Mouse (Mus musculus) myocyte (in vitro differentiated cells): Measurements from ENCODE around the gene Hs3st5. TPM values are rescaled to one million over a fixed set of nuclear protein-coding genes. Genes with fewer than 3 reads are reported as not detected.

Source experiments
- H3K27me3 ChIP-seq: one replicate; pipeline ENCODE4 v1.6.1; 2011; ENCODE audit not compliant: control insufficient read depth, insufficient read depth, insufficient read length
- H3K36me3 ChIP-seq: one replicate; pipeline ENCODE4 v1.6.1; 2011; ENCODE audit not compliant: control insufficient read depth, insufficient read depth
- H3K4me2 ChIP-seq: one replicate; pipeline ENCODE4 v1.6.1; 2011; ENCODE audit warnings: low read depth, control low read depth
- H3K4me3 ChIP-seq: one replicate; pipeline ENCODE4 v1.5.1; 2011; ENCODE audit warnings: mild to moderate bottlenecking, control low read depth, moderate library complexity
- H3K79me2 ChIP-seq: one replicate; pipeline ENCODE4 v1.6.1; 2011; ENCODE audit not compliant: control insufficient read depth, insufficient read depth
- H3ac ChIP-seq: one replicate; pipeline ENCODE4 v1.6.1; 2011; ENCODE audit not compliant: control insufficient read depth, insufficient read length
- CEBPB ChIP-seq: IDR thresholded peaks from 2 replicates; pipeline ENCODE4 v1.6.1; 2011; ENCODE audit warnings: mild to moderate bottlenecking, moderate library complexity; ENCODE audit not compliant: poor library complexity, insufficient read depth, severe bottlenecking
- E2F4 ChIP-seq: IDR thresholded peaks from one replicate; pipeline ENCODE4 v1.6.1; 2011; ENCODE audit warnings: mild to moderate bottlenecking, control low read depth, moderate library complexity; ENCODE audit not compliant: insufficient read depth
- MAX ChIP-seq: IDR thresholded peaks from one replicate; pipeline ENCODE4 v1.6.1; 2011; ENCODE audit warnings: low read depth, mild to moderate bottlenecking, control low read depth
- MYOD1 ChIP-seq, 3 experiments: IDR thresholded peaks; one replicate each; pipeline ENCODE4 v1.6.1; 2011; ENCODE audit warnings: control low read depth in 2 of 3, low read depth in 2 of 3, mild to moderate bottlenecking in 2 of 3, moderate library complexity in 1 of 3; ENCODE audit not compliant: insufficient read length in 2 of 3, control insufficient read depth in 1 of 3
- MYOG ChIP-seq, 3 experiments: IDR thresholded peaks; one replicate each; pipeline ENCODE4 v1.6.1; 2011; ENCODE audit warnings: control low read depth in 2 of 3, low read depth in 2 of 3, mild to moderate bottlenecking in 2 of 3; ENCODE audit not compliant: insufficient read length in 2 of 3, control insufficient read depth in 1 of 3, insufficient read depth in 1 of 3
- POLR2A ChIP-seq: IDR thresholded peaks from one replicate; pipeline ENCODE4 v1.6.1; 2011; ENCODE audit warnings: low read depth, mild to moderate bottlenecking, control low read depth, moderate library complexity; ENCODE audit not compliant: insufficient read length
- POLR2AphosphoS2 ChIP-seq: IDR thresholded peaks from one replicate; pipeline ENCODE4 v1.6.1; 2011; ENCODE audit warnings: low read depth, control low read depth; ENCODE audit not compliant: insufficient read length
- REST ChIP-seq: IDR thresholded peaks from one replicate; pipeline ENCODE4 v1.6.1; 2011; ENCODE audit warnings: mild to moderate bottlenecking, control low read depth, moderate library complexity; ENCODE audit not compliant: insufficient read depth, insufficient read length
- SRF ChIP-seq: IDR thresholded peaks from one replicate; pipeline ENCODE4 v1.6.1; 2011; ENCODE audit warnings: low read depth; ENCODE audit not compliant: control insufficient read depth, insufficient read length
- TCF12 ChIP-seq: IDR thresholded peaks from one replicate; pipeline ENCODE4 v1.6.1; 2011; ENCODE audit warnings: mild to moderate bottlenecking, control low read depth; ENCODE audit not compliant: poor library complexity, insufficient read depth, severe bottlenecking
- TCF3 ChIP-seq: IDR thresholded peaks from one replicate; pipeline ENCODE4 v1.6.1; 2011; ENCODE audit warnings: low read depth, control low read depth; ENCODE audit not compliant: insufficient read length
- USF1 ChIP-seq: IDR thresholded peaks from one replicate; pipeline ENCODE4 v1.6.1; 2011; ENCODE audit warnings: low read depth, mild to moderate bottlenecking, control low read depth, moderate library complexity
- polyA plus RNA-seq: library from polyadenylated mRNA; unstranded; fragments of >200 nt; fragmentation: generic; extraction: Trizol; gene quantifications from one replicate; pipeline ENCODE4 v1.2.1, GENCODE M21; 2012; ENCODE audit warnings: missing spikeins

Hs3st5 gene
- polyA plus RNA-seq, 1 experiment = 0.31 TPM

- TF ChIP-seq E2F4 = no peak
- no peak for TF ChIP-seq USF1
- no peak for TF ChIP-seq SRF
- TF ChIP-seq MAX = no peak
- TF ChIP-seq POLR2AphosphoS2 = no peak
- TF ChIP-seq MYOD1 (IDR thresholded peaks at IDR 0.05; ENCODE audit: control insufficient read depth in 1 of 3, insufficient read length in 2 of 3, low read depth in 2 of 3) = no peak
- no peak for TF ChIP-seq REST
- TF ChIP-seq TCF3 = no peak
- no peak for TF ChIP-seq MYOG (IDR thresholded peaks at IDR 0.05; ENCODE audit: control insufficient read depth in 1 of 3, insufficient read depth in 1 of 3, insufficient read length in 2 of 3, low read depth in 2 of 3)
- no peak for TF ChIP-seq TCF12
- TF ChIP-seq CEBPB = no peak
- TF ChIP-seq POLR2A = no peak
- H3K36me3 ChIP-seq = no peaks in the 10 kb centered on the region
- H3K4me3 ChIP-seq = no peak overlapping the region
- no peak overlapping the region for H3ac ChIP-seq
- no peak overlapping the region for H3K4me2 ChIP-seq
- H3K27me3 ChIP-seq = no peaks in the 10 kb centered on the region
- H3K79me2 ChIP-seq = no peaks in the 10 kb centered on the region
Observed at GRCm38 (mm10) chr10:36862127-36862895, 355.7 kb downstream of the Hs3st5 start.
